Mouse (Mus musculus) gastrocnemius, postnatal 14 days (tissue): ENCODE measurements at regions not wholly inside any gene's neighbourhood (a gene's known extent, or its start where the extent isn't known, plus 50 kb on each side); places are given as distances from the start of the nearest gene placed in this dataset.
"Not testable (repeated sequence)": the region's sequence is repeated elsewhere in the genome, so short reads cannot be mapped to it uniquely, and the experiment has no call there.

Experiments
- DNase-seq: peaks from one replicate; pipeline ENCODE4 v3.0.0; 2021; ENCODE audit warnings: mixed read lengths
- intact Hi-C: fragments of 180-260 bp; cut with DNase I; formaldehyde crosslinking; loops from one replicate; pipeline ENCODE4 v1.15.1; 2025; ENCODE audit warnings: low total_unique reads

GRCm38 (mm10) chr5:102123285-102123684 lies 53.6 kb upstream of the Wdfy3 start:
- intact Hi-C loops, result no loop called here

GRCm38 (mm10) chr5:102126737-102127136 lies 57.0 kb upstream of the Wdfy3 start:
- intact Hi-C loops, result no loop called here
- peak; percentile 29 for DNase-seq

More at GRCm38 (mm10) chr5:102123285-102123684, 53.6 kb upstream of the Wdfy3 start:
- DNase-seq, result no peak

GRCm38 (mm10) chr5:102147991-102148390 lies 78.3 kb upstream of the Wdfy3 start:
- DNase-seq, result no peak
- intact Hi-C loops, result loop anchor here (5.0 kb wide), 1 partner anchor 729 kb away; no protein-coding TSS in a partner anchor

GRCm38 (mm10) chr5:102149481-102150129 lies 79.9 kb upstream of the Wdfy3 start:
- peak; percentile 67 for DNase-seq

GRCm38 (mm10) chr5:102159621-102160020 lies 89.9 kb upstream of the Wdfy3 start:
- no peak for DNase-seq
- intact Hi-C loops, result no loop called here

More at GRCm38 (mm10) chr5:102149481-102150129, 79.9 kb upstream of the Wdfy3 start:
- intact Hi-C loops, result loop anchor here (5.0 kb wide), 1 partner anchor 728 kb away; no protein-coding TSS in a partner anchor

GRCm38 (mm10) chr5:102167981-102168380 lies 98.3 kb upstream of the Wdfy3 start:
- DNase-seq, result no peak
- intact Hi-C loops, result no loop called here

- intact Hi-C loops, result no loop called here
- no peak for DNase-seq
Measured at GRCm38 (mm10) chr5:102171808-102172207, 102.1 kb upstream of the Wdfy3 start.

GRCm38 (mm10) chr5:102180250-102180649 lies 110.5 kb upstream of the Wdfy3 start:
- DNase-seq, result no peak
- intact Hi-C loops, result no loop called here

- DNase-seq, intact Hi-C loops: not testable (repeated sequence)
Measured at GRCm38 (mm10) chr5:102188951-102189350, 119.2 kb upstream of the Wdfy3 start.

- no peak for DNase-seq
- intact Hi-C loops, result loop anchor here (5.0 kb wide), 1 partner anchor 486 kb away; no protein-coding TSS in a partner anchor
Measured at GRCm38 (mm10) chr5:102206456-102206855, 136.7 kb upstream of the Wdfy3 start.

- intact Hi-C loops, result loop anchor here (5.0 kb wide), 1 partner anchor 485 kb away; no protein-coding TSS in a partner anchor
Measured at GRCm38 (mm10) chr5:102206953-102207352, 137.2 kb upstream of the Wdfy3 start.

GRCm38 (mm10) chr5:102213145-102213544 lies 143.4 kb upstream of the Wdfy3 start:
- DNase-seq, result peak; percentile 32
- intact Hi-C loops, result no loop called here

More at GRCm38 (mm10) chr5:102206953-102207352, 137.2 kb upstream of the Wdfy3 start:
- peak; percentile 71 for DNase-seq

GRCm38 (mm10) chr5:102227131-102227530 lies 157.4 kb upstream of the Wdfy3 start:
- no peak for DNase-seq
- intact Hi-C loops, result no loop called here

- intact Hi-C loops, result no loop called here
- no peak for DNase-seq
Measured at GRCm38 (mm10) chr5:102242614-102243013, 172.9 kb upstream of the Wdfy3 start.

- intact Hi-C loops, result no loop called here
- DNase-seq, result no peak
Measured at GRCm38 (mm10) chr5:102244706-102245105, 175.0 kb upstream of the Wdfy3 start.

GRCm38 (mm10) chr5:102248747-102249146 lies 179.0 kb upstream of the Wdfy3 start:
- intact Hi-C loops, result no loop called here

GRCm38 (mm10) chr5:102251076-102251475 lies 181.4 kb upstream of the Wdfy3 start:
- intact Hi-C loops, result no loop called here
- no peak for DNase-seq

More at GRCm38 (mm10) chr5:102248747-102249146, 179.0 kb upstream of the Wdfy3 start:
- no peak for DNase-seq

GRCm38 (mm10) chr5:102253786-102254185 lies 184.1 kb upstream of the Wdfy3 start:
- intact Hi-C loops, result no loop called here
- DNase-seq, result no peak

- DNase-seq, result no peak
- intact Hi-C loops, result no loop called here
Measured at GRCm38 (mm10) chr5:102257104-102257503, 187.4 kb upstream of the Wdfy3 start.

GRCm38 (mm10) chr5:102261621-102262020 lies 191.9 kb upstream of the Wdfy3 start:
- intact Hi-C loops, result no loop called here
- no peak for DNase-seq

- intact Hi-C loops, result no loop called here
- DNase-seq, result no peak
Measured at GRCm38 (mm10) chr5:102266451-102266850, 196.7 kb upstream of the Wdfy3 start.
